Mouse (Mus musculus): ENCODE results near the gene Gcdh. TPM values are rescaled to one million over a fixed set of nuclear protein-coding genes. Genes with fewer than 3 reads are reported as not detected.
A peak's percentile ranks its signal among the peaks of the same experiment; 100 is the strongest.

Gene Gcdh
- polyA plus RNA-seq, 1 experiment from 2014 or later, result 36.4 TPM

DNA sequence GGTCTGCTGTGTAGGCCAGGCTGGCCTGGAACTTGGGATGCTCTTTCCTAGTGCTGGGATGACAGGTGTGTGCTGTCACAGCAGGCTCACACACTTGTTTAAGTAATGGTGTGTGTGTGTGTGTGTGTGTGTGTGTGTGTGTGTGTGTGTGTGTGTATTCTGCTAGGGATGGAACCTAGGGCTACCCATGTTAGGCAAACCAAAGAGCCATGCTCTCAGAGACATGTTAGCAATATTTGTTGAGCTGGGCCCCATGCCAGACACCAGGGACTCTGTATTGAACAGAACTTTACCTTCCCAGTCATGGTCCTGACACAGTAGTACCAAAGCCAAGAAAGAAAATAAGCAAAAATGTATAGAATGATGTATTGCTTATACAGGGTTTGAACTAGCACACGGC lies 33.8 kb upstream of the Gcdh start:
- peaks cover 78% of the 10 kb centered on the region for H3K27me3 ChIP-seq
- peaks cover 10% of the 10 kb centered on the region; the same call in 1 of the 2 replicates for H3K4me1 ChIP-seq (replicated peaks)
- no peak overlapping the region for H3K9ac ChIP-seq
- no peak overlapping the region for H3K27ac ChIP-seq
- H3K9me3 ChIP-seq (replicated peaks), result no peaks in the 10 kb centered on the region
- H3K4me3 ChIP-seq, result no peak overlapping the region
- H3K36me3 ChIP-seq, result no peaks in the 10 kb centered on the region
- WGBS, result 87% methylated on average over 1 of the region's 1 CpGs
- no peak overlapping the region for H3K4me2 ChIP-seq
- no peak for ATAC-seq (replicated peaks; ENCODE audit: insufficient number of reproducible peaks, insufficient read depth, low FRiP score, low read depth)

DNA sequence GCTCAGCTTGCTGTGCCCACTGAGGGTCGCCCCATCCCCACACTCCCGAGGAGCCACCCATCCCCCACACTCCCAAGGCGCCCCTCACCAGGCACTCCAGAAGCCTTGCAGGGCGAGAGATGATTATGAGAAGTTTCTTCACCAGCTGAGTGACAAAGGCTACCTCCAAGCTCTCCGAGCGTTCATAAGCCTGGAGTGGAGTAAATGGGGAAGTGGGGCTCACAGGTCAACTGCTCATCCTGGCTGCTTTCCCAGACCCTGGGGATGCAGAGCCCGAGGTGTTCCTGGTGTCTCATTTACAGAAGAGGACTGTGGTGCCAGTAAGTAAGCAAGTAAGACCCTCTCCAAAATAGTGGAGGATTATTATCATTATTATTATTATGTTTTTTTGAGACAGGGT lies 31.8 kb upstream of the Gcdh start:
- H3K36me3 ChIP-seq, result no peaks in the 10 kb centered on the region
- peaks cover 67% of the 10 kb centered on the region for H3K27me3 ChIP-seq
- peaks cover 16% of the 10 kb centered on the region; the same call in 1 of the 2 replicates for H3K4me1 ChIP-seq (replicated peaks)
- H3K4me2 ChIP-seq, result no peak overlapping the region
- ATAC-seq (replicated peaks; ENCODE audit: insufficient number of reproducible peaks, insufficient read depth, low FRiP score, low read depth), result no peak
- H3K4me3 ChIP-seq, result no peak overlapping the region
- H3K27ac ChIP-seq, result no peak overlapping the region
- H3K9me3 ChIP-seq (replicated peaks), result no peaks in the 10 kb centered on the region
- WGBS, result 56% methylated on average over 7 of the region's 7 CpGs
- no peak overlapping the region for H3K9ac ChIP-seq

- WGBS, result 32% methylated on average over 2 of the region's 2 CpGs
- 0 out of 2 replicates have a peak, but pooled peaks have one; percentile 51 for ATAC-seq (replicated peaks; ENCODE audit: insufficient number of reproducible peaks, insufficient read depth, low FRiP score, low read depth)
- H3K9me3 ChIP-seq (replicated peaks), result no peaks in the 10 kb centered on the region
- H3K27me3 ChIP-seq, result peaks cover 69% of the 10 kb centered on the region
- no peak overlapping the region for H3K27ac ChIP-seq
- no peak overlapping the region for H3K4me2 ChIP-seq
- no peak overlapping the region for H3K4me3 ChIP-seq
- no peaks in the 10 kb centered on the region for H3K36me3 ChIP-seq
- no peak overlapping the region for H3K9ac ChIP-seq
- H3K4me1 ChIP-seq (replicated peaks), result 0 out of 2 replicates have a peak, but pooled peaks cover 10% of the 10 kb centered on the region
Measured at GRCm38 (mm10) chr8:84921596-84921995, 27.9 kb upstream of the Gcdh start.

DNA sequence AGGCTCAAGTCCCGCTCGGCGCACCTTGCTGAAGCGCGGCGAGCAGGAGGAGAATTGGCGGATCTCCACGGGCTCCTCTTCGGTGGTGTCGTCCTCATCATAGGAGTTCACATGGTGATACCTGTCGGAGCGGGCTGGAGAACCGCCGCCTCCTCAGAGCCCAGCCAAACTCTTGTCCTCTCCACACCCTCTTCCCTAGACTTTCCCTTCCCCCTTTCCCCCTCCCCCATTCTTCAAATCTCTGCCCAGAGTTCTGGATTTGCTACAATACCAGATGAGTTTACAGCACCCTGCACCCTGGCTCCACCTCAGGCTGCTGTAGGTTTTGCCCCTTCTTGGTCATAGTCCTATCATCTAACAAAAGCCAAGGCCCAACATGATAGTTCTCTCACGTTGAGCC lies 24.9 kb upstream of the Gcdh start:
- H3K27ac ChIP-seq, result no peak overlapping the region
- 86% methylated on average over 15 of the region's 15 CpGs for WGBS
- no peak overlapping the region for H3K9ac ChIP-seq
- 0 out of 2 replicates have a peak, but pooled peaks cover 10% of the 10 kb centered on the region for H3K4me1 ChIP-seq (replicated peaks)
- H3K4me2 ChIP-seq, result no peak overlapping the region
- ATAC-seq (replicated peaks; ENCODE audit: insufficient number of reproducible peaks, insufficient read depth, low FRiP score, low read depth), result no peak
- no peaks in the 10 kb centered on the region for H3K9me3 ChIP-seq (replicated peaks)
- H3K36me3 ChIP-seq, result no peaks in the 10 kb centered on the region
- H3K4me3 ChIP-seq, result no peak overlapping the region
- H3K27me3 ChIP-seq, result peaks cover 76% of the 10 kb centered on the region

DNA sequence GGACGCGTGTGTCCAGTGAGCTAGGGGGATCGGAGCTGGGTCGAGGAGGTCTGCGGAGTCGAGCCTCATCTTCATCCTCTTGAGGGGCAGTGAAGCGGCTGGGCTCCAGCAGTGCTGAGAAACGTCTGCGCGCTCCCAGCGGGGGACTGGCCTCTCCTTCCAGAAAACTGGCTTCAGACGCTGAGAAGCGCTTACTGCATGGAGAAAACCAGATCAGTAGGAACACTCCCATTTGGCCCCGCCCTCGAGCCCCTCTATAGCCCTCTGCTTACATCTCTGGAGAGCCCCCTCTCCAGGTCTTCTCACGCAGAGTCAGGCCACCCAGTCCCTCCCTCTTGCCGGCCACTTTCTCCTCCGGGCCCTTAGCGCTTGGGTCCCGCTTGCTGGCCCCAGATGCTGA lies 24.1 kb upstream of the Gcdh start:
- Histone ChIP-seq H3K9ac (no peak overlapping the region), H3K4me2 (no peak overlapping the region), H3K9me3 (replicated peaks) (no peaks in the 10 kb centered on the region), H3K36me3 (no peaks in the 10 kb centered on the region), H3K4me3 (no peak overlapping the region), H3K27me3 (peaks cover 79% of the 10 kb centered on the region), H3K4me1 (replicated peaks) (peaks cover 18% of the 10 kb centered on the region), H3K27ac (no peak overlapping the region)
- 26% methylated on average over 20 of the region's 20 CpGs for WGBS
- no peak for ATAC-seq (replicated peaks; ENCODE audit: insufficient number of reproducible peaks, insufficient read depth, low FRiP score, low read depth)

DNA sequence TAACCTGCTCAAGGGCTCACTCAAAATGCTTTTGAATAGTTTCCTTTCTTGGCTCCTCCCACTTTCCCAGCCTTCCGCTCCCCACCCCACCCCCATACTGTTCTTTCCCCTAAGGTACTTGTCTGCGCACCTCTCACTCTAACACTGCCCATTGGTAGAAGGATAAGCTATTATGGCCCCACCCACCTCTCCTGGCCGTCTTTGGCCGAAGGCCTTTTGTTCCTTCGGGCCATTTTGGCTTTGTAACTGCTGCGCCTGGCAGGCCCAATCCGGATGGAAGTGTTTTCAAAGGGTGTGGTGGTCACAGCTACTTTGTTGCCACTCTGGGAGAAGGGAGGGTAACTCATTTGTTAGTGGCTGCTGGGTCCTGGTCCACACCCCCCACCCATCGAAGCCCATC lies 21.5 kb upstream of the Gcdh start:
- WGBS, result 82% methylated on average over 8 of the region's 8 CpGs
- peaks cover 92% of the 10 kb centered on the region for H3K27me3 ChIP-seq

GRCm38 (mm10) chr8:84913960-84914359 lies 20.2 kb upstream of the Gcdh start:
- H3K27me3 ChIP-seq, result peaks cover 93% of the 10 kb centered on the region

More for the DNA sequence above, 21.5 kb upstream of the Gcdh start:
- no peak for ATAC-seq (replicated peaks; ENCODE audit: insufficient number of reproducible peaks, insufficient read depth, low FRiP score, low read depth)
- no peaks in the 10 kb centered on the region for H3K36me3 ChIP-seq
- no peak overlapping the region for H3K4me2 ChIP-seq
- no peak overlapping the region for H3K4me3 ChIP-seq
- H3K9ac ChIP-seq, result no peak overlapping the region
- H3K4me1 ChIP-seq (replicated peaks), result peaks cover 17% of the 10 kb centered on the region
- no peak overlapping the region for H3K27ac ChIP-seq
- no peaks in the 10 kb centered on the region for H3K9me3 ChIP-seq (replicated peaks)

GRCm38 (mm10) chr8:84913502-84913900 lies 19.8 kb upstream of the Gcdh start:
- Histone ChIP-seq H3K36me3 (no peaks in the 10 kb centered on the region), H3K4me3 (peak overlapping the region; percentile 49), H3K27me3 (peaks cover 91% of the 10 kb centered on the region), H3K9ac (peak overlapping the region; percentile 27), H3K9me3 (replicated peaks) (no peaks in the 10 kb centered on the region), H3K4me1 (replicated peaks) (peaks cover 24% of the 10 kb centered on the region), H3K27ac (no peak overlapping the region), H3K4me2 (peak overlapping the region; percentile 89)
- WGBS, result 9% methylated on average over 9 of the region's 9 CpGs
- ATAC-seq (replicated peaks; ENCODE audit: insufficient number of reproducible peaks, insufficient read depth, low FRiP score, low read depth), result no peak

More at GRCm38 (mm10) chr8:84913960-84914359, 20.2 kb upstream of the Gcdh start:
- Histone ChIP-seq H3K4me1 (replicated peaks) (peaks cover 19% of the 10 kb centered on the region), H3K4me2 (peak overlapping the region; percentile 89), H3K9ac (no peak overlapping the region), H3K27ac (no peak overlapping the region), H3K4me3 (no peak overlapping the region), H3K9me3 (replicated peaks) (no peaks in the 10 kb centered on the region), H3K36me3 (no peaks in the 10 kb centered on the region)
- WGBS, result 30% methylated on average over 4 of the region's 4 CpGs
- no peak for ATAC-seq (replicated peaks; ENCODE audit: insufficient number of reproducible peaks, insufficient read depth, low FRiP score, low read depth)

DNA sequence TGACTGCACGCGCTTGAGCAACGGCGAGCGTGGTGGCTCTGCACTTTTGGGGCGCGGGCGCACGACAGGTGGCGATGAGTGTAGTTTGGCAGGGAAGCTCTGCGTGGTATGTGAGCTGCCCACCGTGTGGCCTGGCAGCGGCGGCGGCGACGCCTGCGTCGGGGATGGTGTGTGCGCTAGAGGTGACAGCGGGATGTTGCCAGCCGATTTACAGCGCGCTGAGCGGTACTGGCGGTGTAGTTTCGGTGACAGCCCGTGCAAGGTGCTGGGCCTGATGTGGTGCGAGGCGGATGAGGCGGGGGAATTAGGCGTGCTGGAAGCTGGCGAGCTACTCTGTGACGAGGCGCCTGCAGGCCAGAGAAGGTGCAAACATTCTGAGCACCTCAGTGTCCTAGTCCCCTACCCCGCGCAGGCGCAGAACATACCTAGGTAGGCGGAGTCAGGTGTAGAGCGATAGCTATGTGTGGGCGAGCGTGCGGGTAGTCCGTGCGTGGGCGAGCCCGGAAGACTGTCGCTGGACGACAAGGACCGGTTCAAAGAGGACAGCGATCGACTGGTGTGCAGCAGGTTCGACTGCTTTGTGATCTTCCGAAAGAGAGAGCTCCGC lies 19.3 kb upstream of the Gcdh start:
- ATAC-seq (replicated peaks; ENCODE audit: insufficient number of reproducible peaks, insufficient read depth, low FRiP score, low read depth), result no peak
- WGBS, result under 1% methylated on average over 55 of the region's 55 CpGs
- no peak overlapping the region for H3K27ac ChIP-seq

GRCm38 (mm10) chr8:84912391-84912790 lies 18.7 kb upstream of the Gcdh start:
- Histone ChIP-seq H3K27me3 (peaks cover 80% of the 10 kb centered on the region), H3K27ac (no peak overlapping the region), H3K4me2 (peak overlapping the region; percentile 89), H3K4me1 (replicated peaks) (peaks cover 21% of the 10 kb centered on the region), H3K4me3 (peak overlapping the region; percentile 49), H3K9ac (no peak overlapping the region), H3K36me3 (no peaks in the 10 kb centered on the region), H3K9me3 (replicated peaks) (no peaks in the 10 kb centered on the region)
- ATAC-seq (replicated peaks; ENCODE audit: insufficient number of reproducible peaks, insufficient read depth, low FRiP score, low read depth), result no peak
- 23% methylated on average over 27 of the region's 27 CpGs for WGBS

More for the DNA sequence above, 19.3 kb upstream of the Gcdh start:
- Histone ChIP-seq H3K4me2 (peak overlapping the region; percentile 89), H3K36me3 (no peaks in the 10 kb centered on the region), H3K27me3 (peaks cover 86% of the 10 kb centered on the region), H3K4me1 (replicated peaks) (peaks cover 24% of the 10 kb centered on the region), H3K4me3 (peak overlapping the region; percentile 49), H3K9me3 (replicated peaks) (no peaks in the 10 kb centered on the region), H3K9ac (peak overlapping the region; percentile 27)

DNA sequence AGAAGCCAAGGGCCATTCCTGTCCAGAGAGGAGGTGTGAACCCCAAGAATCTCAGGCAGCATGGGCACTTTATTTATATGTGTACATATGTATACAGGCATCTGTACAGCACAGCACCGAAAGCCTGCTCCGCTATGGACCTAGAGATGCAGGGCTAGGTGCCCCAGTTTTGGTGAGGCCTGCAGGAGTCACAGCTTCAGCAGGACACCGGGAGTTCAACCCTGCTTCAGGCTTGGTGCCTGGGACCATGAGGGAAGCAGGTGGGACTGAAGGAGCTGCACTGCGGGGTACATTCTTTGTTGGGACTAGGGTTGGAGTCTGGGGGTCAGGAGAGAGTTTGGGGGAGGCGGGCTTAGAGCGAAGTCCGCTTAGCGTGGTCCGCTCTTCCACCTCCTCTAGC lies 18.1 kb upstream of the Gcdh start:
- Histone ChIP-seq H3K9me3 (replicated peaks) (no peaks in the 10 kb centered on the region), H3K4me1 (replicated peaks) (peaks cover 21% of the 10 kb centered on the region), H3K27ac (no peak overlapping the region), H3K27me3 (peaks cover 75% of the 10 kb centered on the region), H3K36me3 (no peaks in the 10 kb centered on the region), H3K4me3 (peak overlapping the region; percentile 49; the same call in 1 of the 2 replicates), H3K4me2 (no peak overlapping the region), H3K9ac (no peak overlapping the region)
- WGBS, result 86% methylated on average over 9 of the region's 9 CpGs
- no peak for ATAC-seq (replicated peaks; ENCODE audit: insufficient number of reproducible peaks, insufficient read depth, low FRiP score, low read depth)

GRCm38 (mm10) chr8:84910551-84910950 lies 16.8 kb upstream of the Gcdh start:
- H3K4me2 ChIP-seq, result no peak overlapping the region
- H3K36me3 ChIP-seq, result no peaks in the 10 kb centered on the region
- no peak overlapping the region for H3K27ac ChIP-seq
- ATAC-seq (replicated peaks; ENCODE audit: insufficient number of reproducible peaks, insufficient read depth, low FRiP score, low read depth), result no peak
- H3K9me3 ChIP-seq (replicated peaks), result no peaks in the 10 kb centered on the region
- H3K4me3 ChIP-seq, result no peak overlapping the region
- H3K4me1 ChIP-seq (replicated peaks), result peaks cover 21% of the 10 kb centered on the region
- no peak overlapping the region for H3K9ac ChIP-seq
- 83% methylated on average over 6 of the region's 6 CpGs for WGBS
- H3K27me3 ChIP-seq, result peaks cover 63% of the 10 kb centered on the region
